Mouse (Mus musculus) liver, adult 2 months (tissue): Measurements from ENCODE around the gene Gm8947.

Experiments used
- CTCF ChIP-seq: fragments of 200-500 bp; IDR thresholded peaks from 2 replicates; pipeline ENCODE4 v1.5.1; 2011; ENCODE audit warnings: low read depth, low read length, control low read depth
- POLR2A ChIP-seq: fragments of 200-500 bp; IDR thresholded peaks from 2 replicates; pipeline ENCODE4 v1.6.1; 2011; ENCODE audit warnings: low read length, control low read depth; ENCODE audit not compliant: insufficient read depth; ENCODE audit errors: extremely low read depth

DNA sequence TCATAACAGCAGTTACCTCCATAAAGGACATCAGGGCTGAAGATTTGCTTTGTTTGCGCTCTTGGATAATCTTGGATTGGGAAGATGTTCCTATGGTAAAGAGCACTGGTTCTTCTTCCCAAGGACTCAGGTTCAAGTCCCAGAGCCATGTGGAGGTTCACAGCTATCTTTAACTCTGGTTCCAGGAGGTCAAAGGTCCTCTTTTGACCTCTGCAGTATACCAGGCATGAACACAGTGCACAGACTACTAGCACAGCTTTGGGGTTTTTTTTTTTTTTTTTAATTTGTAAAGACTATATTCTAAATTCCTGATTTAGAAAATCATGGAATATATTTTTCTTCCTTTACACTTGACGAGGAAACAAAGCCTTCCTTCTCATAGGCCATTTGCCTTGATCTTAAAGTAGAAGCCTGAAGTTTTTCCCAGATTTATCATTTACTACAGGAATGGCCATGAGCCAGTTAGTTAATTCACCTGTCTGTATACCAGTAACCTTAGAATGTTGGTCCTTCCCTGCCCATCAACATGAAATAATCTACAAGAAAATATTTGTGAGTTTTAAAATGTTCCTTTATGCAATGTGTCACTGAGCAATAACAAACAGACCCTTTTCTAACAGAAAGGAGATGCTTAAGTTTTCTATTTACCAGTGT lies 33.2 kb upstream of the Gm8947 start:
- TF ChIP-seq CTCF (no peak), POLR2A (no peak)
